Mouse (Mus musculus) limb, embryonic 14.5 days (tissue): ENCODE results near the gene Pou6f1. TPM values are rescaled to one million over a fixed set of nuclear protein-coding genes. Genes with fewer than 3 reads are reported as not detected.

Experiments
- ATAC-seq: fragments of 200-750 bp; cut with Nextera tagmentation; 2 replicates; pipeline ENCODE4 v1.8.0; 2017; ENCODE audit warnings: low read depth, moderate number of reproducible peaks, moderate TSS enrichment; ENCODE audit not compliant: low FRiP score
- DNase-seq: peaks from one replicate; pipeline ENCODE4 v3.0.0-alpha.2; 2015; ENCODE audit warnings: low spot score
- H3K27ac ChIP-seq: fragments of 300-500 bp; sonication (generic); replicated peaks from 2 replicates; pipeline ENCODE4 v1.5.1; 2014; ENCODE audit warnings: low read depth, mild to moderate bottlenecking, low read length, moderate library complexity, mixed read lengths
- H3K27me3 ChIP-seq: fragments of 300-500 bp; sonication (generic); 2 replicates; pipeline ENCODE4 v1.6.1; 2014; ENCODE audit warnings: low read length, mixed read lengths; ENCODE audit not compliant: control insufficient read depth, insufficient read depth
- H3K36me3 ChIP-seq: fragments of 300-500 bp; sonication (generic); 2 replicates; pipeline ENCODE4 v1.6.1; 2014; ENCODE audit warnings: mild to moderate bottlenecking, low read length, moderate library complexity, mixed read lengths; ENCODE audit not compliant: control insufficient read depth, insufficient read depth
- H3K4me1 ChIP-seq: fragments of 300-500 bp; sonication (generic); 2 replicates; pipeline ENCODE4 v1.6.1; 2014; ENCODE audit warnings: antibody characterized with exemption, low read length, mixed read lengths; ENCODE audit not compliant: control insufficient read depth, insufficient read depth
- H3K4me2 ChIP-seq: fragments of 300-500 bp; sonication (generic); replicated peaks from 2 replicates; pipeline ENCODE4 v1.6.1; 2014; ENCODE audit warnings: low read depth, mild to moderate bottlenecking, low read length, moderate library complexity; ENCODE audit not compliant: severe bottlenecking
- H3K4me3 ChIP-seq: fragments of 300-500 bp; sonication (generic); replicated peaks from 2 replicates; pipeline ENCODE4 v1.5.1; 2014; ENCODE audit warnings: low read length
- H3K9ac ChIP-seq: fragments of 300-500 bp; sonication (generic); 2 replicates; pipeline ENCODE4 v1.6.1; 2014; ENCODE audit warnings: mild to moderate bottlenecking, low read depth, low read length, moderate library complexity; ENCODE audit not compliant: severe bottlenecking
- H3K9me3 ChIP-seq: fragments of 300-500 bp; sonication (generic); 2 replicates; pipeline ENCODE4 v1.6.1; 2016; ENCODE audit warnings: low read length; ENCODE audit not compliant: control insufficient read depth
- POLR2A ChIP-seq: fragments of 200-500 bp; IDR thresholded peaks from 2 replicates; pipeline ENCODE4 v1.8.0; 2012; ENCODE audit warnings: inconsistent platforms, mild to moderate bottlenecking, moderate library complexity, borderline replicate concordance; ENCODE audit not compliant: insufficient read depth, insufficient read length; ENCODE audit errors: extremely low read depth
- WGBS: fragments of 180-500 bp; shearing (Covaris S2); extraction: QIAGEN DNeasy Blood & Tissue Kit; methylation state at CpG from one replicate; pipeline ENCODE4 v1.1.7; 2014; 5-methylcytosine and 5-hydroxymethylcytosine counted together
- polyA plus RNA-seq, 2 experiments: library from polyadenylated mRNA; depleted of rRNA in 1 of 2; stranded (reverse) in 1 of 2; unstranded in 1 of 2; fragments of >200 nt; fragmentation: Nextera tagmentation in 1 of 2; extraction: Ambion mirVana in 1 of 2; gene quantifications; 2 replicates each; pipeline versions ENCODE4 v1.2.1 to v1.2.3; 2012 to 2014

The Pou6f1 gene
- polyA plus RNA-seq, 2 experiments, result 9.8 to 24.9 TPM

GRCm38 (mm10) chr15:100598883-100599275, 905 bp downstream of the Pou6f1 start:
- Histone ChIP-seq H3K36me3 (no peaks in the 10 kb centered on the region), H3K4me1 (peaks cover 8% of the 10 kb centered on the region; the same call in 1 of the 2 replicates), H3K9ac (peak overlapping the region; percentile 90), H3K27me3 (peaks cover 33% of the 10 kb centered on the region), H3K9me3 (no peaks in the 10 kb centered on the region), H3K4me2 (peak overlapping the region; percentile 97), H3K4me3 (peak overlapping the region; percentile 75), H3K27ac (no peak overlapping the region)
- no peak for TF ChIP-seq POLR2A
- DNase-seq (peak; percentile 40), ATAC-seq (no peak)
- WGBS, result 2% methylated on average over 12 of the region's 12 CpGs

DNA sequence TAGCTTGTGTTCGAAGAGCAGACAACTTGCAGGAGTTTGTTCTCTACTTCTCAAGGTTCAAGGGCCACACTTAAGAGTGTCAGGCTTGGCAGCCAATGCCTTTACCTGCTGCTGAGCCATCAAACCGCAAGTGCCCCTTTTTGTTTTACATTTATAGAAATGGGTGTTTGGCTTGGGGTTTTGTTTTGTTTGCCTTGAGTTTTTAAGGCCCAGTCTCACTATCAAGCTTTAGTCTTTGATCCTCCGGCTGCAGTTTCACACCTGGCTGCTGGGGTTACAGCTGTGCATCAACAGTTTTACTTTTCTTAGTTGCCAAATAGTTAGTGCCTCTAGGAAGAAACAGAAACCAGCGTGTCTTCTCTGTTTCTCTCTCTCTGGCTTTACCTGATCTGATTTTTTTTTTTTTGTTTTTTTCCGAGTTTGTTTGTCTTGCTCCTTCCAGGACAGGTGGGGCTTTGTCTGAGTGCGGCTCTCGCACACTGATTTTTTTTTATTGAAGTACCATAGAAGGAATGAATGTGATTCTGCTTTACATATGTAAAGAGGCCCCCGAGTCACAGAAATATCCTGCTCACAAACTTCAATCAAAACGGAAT, 1.4 kb downstream of the Pou6f1 start:
- Histone ChIP-seq H3K27ac (no peak overlapping the region), H3K9ac (no peak overlapping the region; the same call in 1 of the 2 replicates)
- WGBS, result 19% methylated on average over 9 of the region's 9 CpGs

DNA sequence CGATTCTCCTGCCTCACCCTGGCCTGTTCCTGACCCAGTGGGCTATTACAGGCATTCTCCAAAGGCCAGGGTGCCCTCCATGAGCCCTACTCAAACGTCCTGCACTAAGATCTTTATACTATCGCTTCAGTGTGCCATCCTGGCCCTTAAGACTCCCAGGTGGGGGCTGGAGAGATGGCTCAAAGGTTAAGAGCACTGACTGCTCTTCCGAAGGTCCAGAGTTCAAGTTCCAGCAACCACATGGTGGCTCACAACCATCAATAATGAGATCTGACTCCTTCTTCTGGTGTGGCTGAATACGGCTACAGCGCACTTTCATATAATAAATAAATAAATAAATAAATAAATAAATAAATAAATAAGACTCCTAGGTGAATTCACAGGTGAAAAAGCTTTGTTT, 7.0 kb downstream of the Pou6f1 start:
- WGBS, result 85% methylated on average over 6 of the region's 6 CpGs
- Histone ChIP-seq H3K9ac (no peak overlapping the region), H3K27me3 (no peaks in the 10 kb centered on the region), H3K9me3 (no peaks in the 10 kb centered on the region), H3K4me1 (no peaks in the 10 kb centered on the region), H3K27ac (no peak overlapping the region), H3K4me3 (no peak overlapping the region), H3K4me2 (no peak overlapping the region), H3K36me3 (0 out of 2 replicates have a peak, but pooled peaks cover 3% of the 10 kb centered on the region)
- no peak for DNase-seq
- no peak for TF ChIP-seq POLR2A
- ATAC-seq, result no peak

More for the DNA sequence above, 1.4 kb downstream of the Pou6f1 start:
- Histone ChIP-seq H3K36me3 (no peaks in the 10 kb centered on the region), H3K4me1 (peaks cover 8% of the 10 kb centered on the region; the same call in 1 of the 2 replicates), H3K27me3 (peaks cover 29% of the 10 kb centered on the region; the same call in 1 of the 2 replicates), H3K4me3 (peak overlapping the region; percentile 75), H3K9me3 (no peaks in the 10 kb centered on the region), H3K4me2 (peak overlapping the region; percentile 97)
- no peak for TF ChIP-seq POLR2A
- ATAC-seq (no peak), DNase-seq (no peak)

DNA sequence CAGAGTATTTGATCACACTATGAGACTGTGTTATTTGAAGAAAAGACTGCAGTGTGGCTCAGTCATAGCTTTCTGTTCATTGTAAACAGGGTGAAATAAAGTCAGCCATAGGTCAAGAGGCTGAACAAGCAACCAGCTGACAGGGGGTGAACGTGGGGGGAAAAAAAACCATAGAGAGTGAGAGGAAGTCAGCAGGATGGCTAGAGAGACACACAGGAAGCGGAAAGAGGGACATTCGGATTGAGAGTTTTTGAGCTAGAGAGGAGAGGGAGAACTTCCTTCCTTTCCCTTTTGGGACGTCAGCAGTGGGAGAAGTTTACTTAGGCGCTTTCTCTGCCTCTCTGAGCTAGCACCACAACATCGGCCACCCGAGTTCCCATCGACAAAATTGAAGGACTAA, 9.3 kb downstream of the Pou6f1 start:
- no peak overlapping the region for H3K27ac ChIP-seq
- H3K4me3 ChIP-seq, result no peak overlapping the region
- H3K9me3 ChIP-seq, result no peaks in the 10 kb centered on the region
- H3K4me1 ChIP-seq, result no peaks in the 10 kb centered on the region
- ATAC-seq (no peak), DNase-seq (no peak)
- no peak overlapping the region for H3K4me2 ChIP-seq
- H3K27me3 ChIP-seq, result no peaks in the 10 kb centered on the region
- H3K36me3 ChIP-seq, result peaks cover 10% of the 10 kb centered on the region
- no peak for TF ChIP-seq POLR2A
- no peak overlapping the region for H3K9ac ChIP-seq
- 73% methylated on average over 8 of the region's 8 CpGs for WGBS

DNA sequence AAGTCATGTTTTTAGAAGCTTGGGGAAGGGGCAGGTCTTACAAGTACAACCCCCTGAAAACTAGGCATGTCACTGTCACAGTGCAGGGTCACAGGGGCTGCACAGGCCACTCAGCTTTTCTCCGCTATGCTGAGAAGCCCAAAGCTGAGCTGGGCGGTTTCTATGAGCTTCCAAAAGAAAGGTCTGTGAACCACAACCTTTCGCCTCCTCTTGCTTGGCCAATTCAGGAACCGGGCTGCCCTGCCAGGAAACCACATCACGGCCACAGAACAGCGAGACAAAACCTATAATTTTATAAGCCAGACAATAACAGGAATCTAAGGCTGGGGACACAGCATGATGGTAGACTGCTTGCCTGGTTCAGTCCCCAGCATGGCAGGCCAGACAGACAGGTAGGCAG, 11.5 kb downstream of the Pou6f1 start:
- H3K9ac ChIP-seq, result no peak overlapping the region
- H3K9me3 ChIP-seq, result no peaks in the 10 kb centered on the region
- peaks cover 12% of the 10 kb centered on the region for H3K36me3 ChIP-seq
- no peaks in the 10 kb centered on the region for H3K4me1 ChIP-seq
- no peak overlapping the region for H3K4me2 ChIP-seq
- WGBS, result 90% methylated on average over 6 of the region's 6 CpGs
- DNase-seq (no peak), ATAC-seq (no peak)
- no peak overlapping the region for H3K4me3 ChIP-seq
- no peaks in the 10 kb centered on the region for H3K27me3 ChIP-seq
- H3K27ac ChIP-seq, result no peak overlapping the region
- no peak for TF ChIP-seq POLR2A
